Mouse (Mus musculus): ENCODE results near the gene Dnajc6.

Gene Dnajc6

GRCm38 (mm10) chr4:101689241-101689640 is 192.8 kb downstream of the Dnajc6 start:
- no peak for DNase-seq (ENCODE audit: low read depth, low spot score)

DNA sequence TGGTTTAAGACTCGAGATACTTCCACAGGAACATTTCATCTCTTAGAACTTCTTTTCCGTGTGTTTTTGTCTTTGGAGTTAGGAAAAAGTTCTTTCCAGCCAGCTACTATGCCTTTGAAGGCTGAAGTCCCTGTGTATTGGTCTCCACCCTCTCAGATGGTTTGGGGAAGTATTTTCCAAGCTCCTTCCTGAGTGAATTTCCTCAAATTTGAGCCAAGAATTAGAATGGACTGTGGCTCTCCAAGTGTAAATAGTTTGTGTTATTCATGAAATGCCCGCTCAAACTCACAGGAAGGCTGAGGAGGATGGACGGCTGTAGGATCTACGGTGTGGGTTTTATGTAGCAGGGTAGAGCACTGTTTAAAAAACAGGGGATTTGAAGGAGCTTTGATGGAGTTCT is 193.2 kb downstream of the Dnajc6 start:
- no peak for DNase-seq (ENCODE audit: low read depth, low spot score)

Data from ZHBTc4 (cell line).